Mouse (Mus musculus) spleen, embryonic (tissue): ENCODE results near the gene Dpysl5.

Experiments
- CTCF ChIA-PET: fragments of 350-600 bp; sonication (Branson Sonifier 250); formaldehyde crosslinking; loops from one replicate; lab custom pipeline; 2022; lab: Charles Lee

Gene Dpysl5

DNA sequence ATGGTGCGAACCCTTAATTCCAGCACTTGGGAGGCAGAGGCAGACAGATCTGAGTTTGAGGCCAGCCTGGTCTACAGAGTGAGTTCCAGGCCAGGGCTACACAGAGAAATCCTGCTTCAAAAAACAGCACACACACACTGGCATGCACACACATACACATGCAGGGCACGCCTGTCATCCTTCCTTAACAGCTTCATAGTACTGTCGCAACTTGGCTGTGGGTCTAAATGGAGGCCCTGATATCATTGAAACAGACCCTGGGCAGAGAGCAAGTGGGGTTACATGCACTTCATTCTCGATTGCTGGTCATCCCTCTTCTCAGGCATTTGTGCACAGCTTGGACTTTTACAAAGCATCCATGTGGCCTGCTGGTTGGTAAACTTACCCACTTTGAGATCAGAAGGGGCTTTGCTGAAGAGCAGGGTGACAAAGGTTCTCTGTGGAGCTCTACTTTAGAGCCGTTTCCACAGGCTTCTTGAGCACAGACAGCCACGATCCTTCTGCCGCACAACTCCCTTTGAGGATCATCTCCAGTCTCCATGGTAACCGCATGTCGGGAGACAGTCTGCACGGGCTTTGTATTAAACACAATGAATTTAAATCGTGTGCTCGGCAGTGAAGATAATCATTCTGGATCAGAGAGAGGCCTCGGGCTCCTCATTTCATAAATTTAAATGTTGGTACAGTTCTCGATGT lies 51.6 kb downstream of the Dpysl5 start:
- CTCF ChIA-PET, result no interaction called here

DNA sequence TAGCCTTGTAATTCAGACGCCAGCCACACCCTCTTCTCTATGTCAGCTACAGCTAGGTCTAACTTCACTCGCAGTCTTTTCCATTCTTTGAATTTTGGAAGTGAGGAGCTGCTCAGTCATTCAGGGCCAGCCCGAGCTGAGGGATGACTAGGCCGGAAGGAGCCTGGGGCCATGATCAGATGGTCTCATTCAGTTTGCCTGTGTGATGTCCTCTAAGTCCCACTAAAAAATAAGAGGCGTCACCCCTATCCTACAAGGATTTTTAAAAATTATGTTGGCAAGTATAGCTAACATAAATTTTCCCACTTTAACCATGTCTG lies 52.1 kb downstream of the Dpysl5 start:
- CTCF ChIA-PET, result no interaction called here

- CTCF ChIA-PET, result interaction anchor here (0.6 kb wide), 2 partner anchors 10 to 11 kb away, joined by 3 to 5 read pairs; no protein-coding TSS in a partner anchor
These were observed 54.4 kb downstream of the Dpysl5 start for GRCm38 (mm10) chr5:30765596-30766370.

DNA sequence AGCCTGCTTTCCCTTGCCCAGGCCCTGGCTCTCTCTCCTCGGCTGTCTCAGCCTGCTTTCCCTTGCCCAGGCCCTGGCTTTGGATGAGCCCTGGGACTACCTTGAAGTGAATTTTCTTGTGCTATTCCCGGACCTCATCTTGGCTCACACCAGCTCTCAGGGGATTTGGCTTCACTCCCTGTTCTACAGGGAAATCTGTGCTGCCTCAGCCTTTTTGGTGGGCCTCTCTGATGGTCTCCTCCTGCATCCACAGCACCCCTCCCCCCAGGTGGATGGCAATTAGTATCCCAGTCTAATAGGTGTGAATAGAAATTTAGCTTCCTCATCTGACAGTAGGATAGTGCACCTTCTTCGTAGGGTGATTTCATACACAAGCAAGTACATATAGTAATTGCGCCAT lies 56.7 kb downstream of the Dpysl5 start:
- CTCF ChIA-PET, result no interaction called here

DNA sequence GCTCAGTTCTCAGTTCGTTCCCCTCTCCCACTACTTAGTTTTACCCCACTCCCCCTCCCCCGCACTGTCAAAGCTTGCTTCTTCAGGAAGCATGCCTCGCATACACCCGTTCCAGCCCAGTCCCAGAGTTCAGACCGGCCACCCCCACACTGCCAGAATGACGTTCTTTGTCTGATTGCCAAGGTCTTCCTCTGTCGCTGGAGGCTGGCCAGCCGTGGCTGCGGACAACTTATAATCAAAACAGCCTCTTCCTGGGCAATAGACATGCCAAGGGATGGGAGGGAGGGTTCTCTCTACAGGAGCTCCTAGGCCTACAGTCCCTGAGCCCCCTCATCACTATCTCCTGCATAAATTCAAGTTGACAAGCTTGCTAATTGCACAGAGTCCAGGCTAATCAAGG lies 57.2 kb downstream of the Dpysl5 start:
- CTCF ChIA-PET, result interaction anchor here (0.7 kb wide), 1 partner anchor 126 kb away, joined by 3 read pairs; no protein-coding TSS in a partner anchor

DNA sequence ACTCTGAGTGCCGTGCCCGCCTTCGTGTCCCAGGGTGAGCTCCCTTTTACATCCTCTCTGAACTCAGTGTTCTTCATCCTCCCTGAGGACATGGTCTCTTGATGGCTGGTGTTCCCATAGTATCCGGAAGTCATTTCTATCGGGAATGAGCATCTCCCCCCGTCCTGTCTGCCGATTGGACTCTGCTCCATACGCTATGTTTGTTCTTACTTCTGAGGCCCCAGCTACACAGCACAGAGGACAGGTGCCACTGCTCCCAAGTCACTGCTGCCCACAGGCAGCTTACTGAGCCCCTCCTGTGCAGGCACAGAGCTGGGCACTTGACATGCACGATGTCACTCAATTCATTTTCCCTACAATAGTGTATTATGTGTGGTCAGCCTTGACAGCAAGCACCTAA lies 57.7 kb downstream of the Dpysl5 start:
- CTCF ChIA-PET, result interaction anchor here (0.7 kb wide), 1 partner anchor 127 kb away, joined by 3 read pairs; no protein-coding TSS in a partner anchor

DNA sequence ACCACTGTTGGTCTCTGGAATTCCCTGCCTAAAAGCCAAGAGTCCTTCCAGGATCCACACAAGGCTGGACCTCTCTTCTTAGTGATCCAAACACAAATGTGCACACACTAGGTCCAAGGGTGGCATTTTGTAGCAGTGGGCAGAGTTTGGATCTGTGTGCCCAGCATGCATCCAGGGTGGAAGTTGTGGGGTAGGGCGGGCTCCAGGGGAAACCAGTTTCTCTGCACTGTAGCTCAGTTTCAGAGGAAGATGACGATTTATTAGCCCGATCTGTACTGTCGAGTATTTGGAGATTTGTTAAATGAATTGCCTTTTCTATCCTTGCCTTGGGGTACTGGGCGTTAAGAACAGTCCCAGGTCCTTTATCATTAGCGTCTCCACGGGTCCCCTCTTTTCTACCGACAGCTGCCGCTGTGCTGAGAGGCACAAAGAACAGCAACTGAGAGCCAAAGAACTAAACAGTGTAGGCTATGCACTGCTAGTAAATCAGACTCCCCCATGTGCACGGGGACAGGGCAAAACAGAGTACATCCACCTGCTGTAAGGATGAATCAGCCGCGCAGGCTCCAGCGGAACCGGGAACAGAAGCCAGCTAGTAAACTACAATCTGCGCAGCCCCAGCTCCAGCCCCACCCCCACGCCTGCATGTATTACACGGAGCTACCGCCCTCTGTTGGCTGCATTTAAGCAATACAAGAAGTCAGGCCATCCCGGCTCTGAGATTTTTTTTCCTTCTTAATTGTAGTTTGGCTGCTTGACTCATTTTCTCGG lies 63.4 kb downstream of the Dpysl5 start:
- CTCF ChIA-PET, result interaction anchor here (0.5 to 0.6 kb wide), 2 partner anchors 10 to 1039 kb away, joined by 5 to 7 read pairs; no protein-coding TSS in a partner anchor

- CTCF ChIA-PET, result no interaction called here
These were observed 69.3 kb downstream of the Dpysl5 start for GRCm38 (mm10) chr5:30780699-30781098.

DNA sequence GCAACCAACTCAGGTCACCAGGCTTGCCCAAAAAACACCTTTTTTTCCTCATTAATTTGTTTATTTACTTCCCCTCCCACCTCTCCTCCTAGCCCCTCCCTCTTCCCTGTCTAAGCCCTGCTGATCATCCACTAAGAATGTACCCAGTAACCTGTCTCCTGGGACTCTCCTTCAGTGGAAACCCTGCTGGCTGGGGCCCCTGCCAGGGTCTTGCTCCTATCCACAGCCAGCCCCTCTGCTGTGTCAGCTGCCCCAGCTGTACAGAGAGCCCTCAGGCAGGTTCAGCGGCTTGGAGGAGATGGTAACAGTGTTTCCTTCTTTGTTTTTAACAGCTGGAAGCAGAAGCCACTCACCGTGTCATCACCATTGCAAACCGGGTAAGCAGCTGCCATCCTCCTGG lies 69.8 kb downstream of the Dpysl5 start:
- CTCF ChIA-PET, result no interaction called here

- CTCF ChIA-PET, result interaction anchor here (0.6 kb wide), 1 partner anchor 187 kb away, joined by 3 read pairs; no protein-coding TSS in a partner anchor
These were observed 76.0 kb downstream of the Dpysl5 start for GRCm38 (mm10) chr5:30787381-30787780.

GRCm38 (mm10) chr5:30790047-30790446 lies 78.7 kb downstream of the Dpysl5 start:
- CTCF ChIA-PET, result no interaction called here

GRCm38 (mm10) chr5:30796125-30796524 lies 84.8 kb downstream of the Dpysl5 start:
- CTCF ChIA-PET, result no interaction called here

DNA sequence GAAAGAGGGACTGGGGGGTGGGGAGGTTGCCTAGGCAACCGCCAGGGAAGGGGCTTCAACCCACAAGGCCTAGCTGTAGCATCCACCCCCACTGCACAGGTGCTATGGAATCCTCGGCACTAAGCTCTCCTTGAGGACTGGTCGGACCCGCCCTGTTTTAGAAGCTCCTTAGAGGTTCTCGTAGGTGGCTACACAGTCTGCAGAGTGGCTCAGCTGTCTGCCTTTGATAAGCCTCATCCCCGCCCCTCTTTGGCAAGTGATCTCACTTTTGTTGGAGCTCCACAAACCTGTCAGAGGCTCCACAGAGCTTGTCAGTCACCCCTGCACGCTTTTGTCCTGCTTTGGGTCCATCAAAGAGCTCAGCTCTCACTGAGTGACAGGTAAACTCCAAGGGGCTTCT lies 86.1 kb downstream of the Dpysl5 start:
- CTCF ChIA-PET, result no interaction called here

GRCm38 (mm10) chr5:30797982-30798381 lies 86.6 kb downstream of the Dpysl5 start:
- CTCF ChIA-PET, result no interaction called here

DNA sequence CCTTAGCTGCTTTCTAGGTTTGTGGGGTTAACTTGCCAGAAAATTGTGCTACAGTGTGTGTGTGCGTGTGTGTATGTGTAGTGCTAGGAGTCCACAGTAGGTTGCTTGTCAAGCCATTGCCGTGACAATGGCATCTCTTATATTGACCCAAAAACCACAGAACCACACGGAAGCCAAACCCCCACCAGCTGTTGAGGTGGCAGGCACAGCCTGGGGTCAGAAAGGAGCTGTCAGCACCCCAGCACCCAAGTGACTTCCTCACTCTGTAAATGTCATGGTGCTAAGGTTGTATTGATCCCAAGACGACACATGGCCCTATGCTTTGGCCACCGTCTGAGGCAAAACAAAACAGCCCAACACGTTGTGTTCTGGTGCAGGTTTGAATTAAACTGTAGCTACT lies 87.6 kb downstream of the Dpysl5 start:
- CTCF ChIA-PET, result no interaction called here

DNA sequence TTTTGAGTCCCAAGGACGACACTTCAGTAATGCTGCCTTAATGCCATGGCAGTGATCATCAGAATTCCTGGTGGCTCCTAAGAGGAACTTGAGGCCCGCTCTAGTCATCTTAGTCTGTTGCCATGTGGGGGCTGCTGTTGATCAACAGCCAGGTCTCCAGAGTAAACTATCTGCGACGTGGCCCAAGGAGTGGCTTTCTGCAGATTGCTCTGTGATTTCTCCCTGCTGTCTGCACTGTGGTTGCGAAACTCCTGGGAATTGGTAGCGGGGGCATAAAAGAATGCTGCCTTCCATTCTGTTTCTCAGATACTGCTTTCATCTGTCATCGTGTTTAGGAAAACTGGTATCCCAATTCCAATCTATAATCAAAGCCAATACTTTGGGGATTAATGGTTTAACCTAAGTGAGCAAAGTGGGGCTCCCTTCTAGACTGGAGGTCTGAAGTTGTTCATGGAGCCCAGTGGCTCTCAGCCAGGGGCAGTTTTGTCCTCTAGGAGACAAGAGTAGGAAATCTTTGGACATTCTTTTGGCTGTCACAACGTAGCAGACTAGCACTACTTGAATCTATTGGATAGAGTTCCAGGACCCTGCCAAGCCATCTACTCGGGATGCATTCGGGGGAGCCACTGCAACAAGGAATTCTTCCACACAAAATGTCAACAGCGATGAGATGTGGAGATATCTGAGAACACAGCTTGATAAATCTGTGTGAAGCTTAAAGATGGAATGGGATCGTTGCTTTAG lies 91.5 kb downstream of the Dpysl5 start:
- CTCF ChIA-PET, result no interaction called here

DNA sequence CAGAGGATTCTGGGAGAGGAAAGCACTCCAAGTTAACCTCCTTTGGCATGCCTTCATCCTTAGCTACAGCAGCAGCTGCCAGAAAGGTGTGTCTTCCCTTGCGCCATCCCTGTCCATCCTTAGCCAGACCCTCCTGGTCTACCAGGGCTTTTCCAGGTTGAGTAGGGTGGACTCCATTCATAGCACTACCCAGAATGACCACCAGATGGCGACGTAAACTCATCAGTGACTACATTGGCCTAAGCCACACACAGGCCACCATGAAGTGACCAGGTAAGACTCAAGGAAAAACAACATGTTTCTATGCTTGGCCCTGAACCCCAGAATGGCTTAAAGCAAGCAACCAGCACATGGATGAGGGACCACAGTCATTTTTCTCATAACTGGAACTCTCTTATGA lies 94.7 kb downstream of the Dpysl5 start:
- CTCF ChIA-PET, result interaction anchor here (0.8 kb wide), 1 partner anchor 163 kb away, joined by 5 read pairs; no protein-coding TSS in a partner anchor

- CTCF ChIA-PET, result interaction anchor here (0.6 to 0.9 kb wide), 2 partner anchors 107 to 1493 kb away, joined by 4 to 5 read pairs; no protein-coding TSS in a partner anchor
These were observed 103.2 kb downstream of the Dpysl5 start, which contains the start of gene Mapre3 for GRCm38 (mm10) chr5:30814424-30815119. Gene Mapre3, plus strand, starts transcription at chr5:30814641.

- CTCF ChIA-PET, result interaction anchor here (0.6 to 0.9 kb wide), 2 partner anchors 107 to 1492 kb away, joined by 4 to 5 read pairs; no protein-coding TSS in a partner anchor
These were observed 103.7 kb downstream of the Dpysl5 start for GRCm38 (mm10) chr5:30815120-30815465.

GRCm38 (mm10) chr5:30816261-30816791 lies 105.0 kb downstream of the Dpysl5 start:
- CTCF ChIA-PET, result no interaction called here
